Mouse (Mus musculus) frontal cortex, postnatal 10 days (tissue): ENCODE data around the gene Urgcp.
A peak's percentile ranks its signal among the peaks of the same experiment; 100 is the strongest.
"Not testable (repeated sequence)": the region's sequence is repeated elsewhere in the genome, so short reads cannot be mapped to it uniquely, and the experiment has no call there.

Experiments
- DNase-seq, 2 experiments: peaks; one replicate each; pipeline ENCODE4 v3.0.0; 2022; ENCODE audit warnings: low spot score in 2 of 2, mixed read lengths in 1 of 2

Urgcp gene

GRCm38 (mm10) chr11:5761820-5762632 is at the start of gene Urgcp:
Urgcp (minus strand) TSS chr11:5762376.
- DNase-seq = peak; percentile 85 to 91

- DNase-seq = not testable (repeated sequence)
Observed at GRCm38 (mm10) chr11:5809487-5809886, 47.3 kb upstream of the Urgcp start.

GRCm38 (mm10) chr11:5807956-5808355 is 45.8 kb upstream of the Urgcp start:
- no peak for DNase-seq

GRCm38 (mm10) chr11:5805711-5806110 is 43.5 kb upstream of the Urgcp start:
- DNase-seq = no peak

GRCm38 (mm10) chr11:5804174-5804573 is 42.0 kb upstream of the Urgcp start:
- no peak for DNase-seq

GRCm38 (mm10) chr11:5803551-5803981 is 41.4 kb upstream of the Urgcp start, which contains the start of gene Pgam2:
Pgam2 (minus strand) TSS chr11:5803733.
- no peak for DNase-seq

- no peak for DNase-seq
Observed at GRCm38 (mm10) chr11:5802457-5803217, 40.5 kb upstream of the Urgcp start.

- DNase-seq = no peak
Observed at GRCm38 (mm10) chr11:5802005-5802404, 39.8 kb upstream of the Urgcp start.

GRCm38 (mm10) chr11:5801511-5801910 is 39.3 kb upstream of the Urgcp start:
- DNase-seq = no peak

GRCm38 (mm10) chr11:5799621-5800490 is 37.7 kb upstream of the Urgcp start:
- DNase-seq = no peak

- DNase-seq = no peak
Observed at GRCm38 (mm10) chr11:5797928-5798327, 35.8 kb upstream of the Urgcp start.

GRCm38 (mm10) chr11:5797371-5797770 is 35.2 kb upstream of the Urgcp start:
- no peak for DNase-seq

GRCm38 (mm10) chr11:5796939-5797338 is 34.8 kb upstream of the Urgcp start:
- no peak for DNase-seq

- no peak for DNase-seq
Observed at GRCm38 (mm10) chr11:5795706-5796105, 33.5 kb upstream of the Urgcp start.

GRCm38 (mm10) chr11:5795290-5795689 is 33.1 kb upstream of the Urgcp start:
- no peak for DNase-seq

GRCm38 (mm10) chr11:5790431-5790830 is 28.3 kb upstream of the Urgcp start:
- DNase-seq = no peak

- no peak for DNase-seq
Observed at GRCm38 (mm10) chr11:5789754-5790333, 27.7 kb upstream of the Urgcp start.

GRCm38 (mm10) chr11:5789071-5789753 is 27.0 kb upstream of the Urgcp start:
- DNase-seq = no peak

- peak; percentile 92 to 94 for DNase-seq
Observed at GRCm38 (mm10) chr11:5788056-5789014, 26.2 kb upstream of the Urgcp start, which contains the start of gene Dbnl. Dbnl (plus strand) TSS chr11:5788488.

- DNase-seq = no peak
Observed at GRCm38 (mm10) chr11:5787671-5788055, 25.5 kb upstream of the Urgcp start.
